Comparison of ENCODE assay signal across 23 mouse cellular contexts in genomic region chr9:31168356-31169093, GRCm38 (mm10). TPM values are rescaled to one million over a fixed set of nuclear protein-coding genes. Genes with fewer than 3 reads are reported as not detected.
DNase-seq lines count a peak whose midpoint lies in the region; ATAC-seq and TF ChIP-seq lines count a peak whose summit lies in the region.
"Had no signal": no experiment of that assay in that cellular context is flagged by ENCODE, and none has a peak within 500 bp of the region (broad histone marks: within the 10 kb centered on the region; RNA-seq: fewer than 3 reads in every experiment).

No protein-coding gene starts in this region.

- H3K4me1 ChIP-seq in heart, embryonic 14.5 days (ENCODE audit: control insufficient read depth in 2 of 2, insufficient read depth in 2 of 2, low read length in 2 of 2) = peaks cover 10 to 17% of the 10 kb centered on the region in 2 experiments
- H3K4me1 ChIP-seq in midbrain, embryonic 13.5 days (replicated peaks) = no peaks in the 10 kb centered on the region
- H3K4me1 ChIP-seq: embryonic facial prominence, embryonic 15.5 days; hindbrain, embryonic 10.5 days; intestine, embryonic 15.5 days had no signal

- no peak overlapping the region for H3K9ac ChIP-seq in heart, embryonic 14.5 days (ENCODE audit: low read length)
- H3K9ac ChIP-seq in midbrain, embryonic 13.5 days (replicated peaks) = no peak overlapping the region
- H3K9ac ChIP-seq: embryonic facial prominence, embryonic 15.5 days; hindbrain, embryonic 14.5 days; intestine, embryonic 15.5 days had no signal

- ATAC-seq in heart, embryonic 14.5 days (ENCODE audit: insufficient number of reproducible peaks, insufficient read depth, low FRiP score, low read depth) = no peak
- no peak for ATAC-seq in midbrain, embryonic 13.5 days
- ATAC-seq: CD4-positive, CD25-positive, alpha-beta regulatory T cell, adult 4 months; forebrain, embryonic 14.5 days; intestine, embryonic 15.5 days had no signal

- intact Hi-C loops in gastrocnemius, adult 2 months (cut with DNase I) = no loop called here
- intact Hi-C loops in heart, postnatal 14 days (cut with DNase I) = loop anchor here (5.0 kb wide), 1 partner anchor 44 kb away; the partner anchor contains the start of gene Aplp2

- no peak overlapping the region for H3K4me3 ChIP-seq in gastrocnemius, adult 2 months
- H3K4me3 ChIP-seq in heart, embryonic 14.5 days (ENCODE audit: control insufficient read depth in 1 of 2, insufficient read depth in 1 of 2, low read depth in 1 of 2, low read length in 2 of 2) = no peak overlapping the region
- H3K4me3 ChIP-seq in midbrain, embryonic 13.5 days (replicated peaks) = no peak overlapping the region
- H3K4me3 ChIP-seq: embryonic facial prominence, embryonic 15.5 days; erythroblast, embryonic 14.5 days; forebrain, embryonic 10.5 days; hindbrain, embryonic 10.5 days; intestine, embryonic 15.5 days had no signal

- no peaks in the 10 kb centered on the region for H3K9me3 ChIP-seq in heart, embryonic 14.5 days (ENCODE audit: control insufficient read depth, low read length)
- no peaks in the 10 kb centered on the region for H3K9me3 ChIP-seq in midbrain, embryonic 13.5 days
- H3K9me3 ChIP-seq: embryonic facial prominence, embryonic 15.5 days; forebrain, embryonic 10.5 days; G1E; hindbrain, embryonic 10.5 days; intestine, embryonic 15.5 days had no signal

- DNase-seq in gastrocnemius, adult 2 months = no peak
- no peak for DNase-seq in gastrocnemius, postnatal 10 days
- no peak for DNase-seq in heart, adult 8-10 months (ENCODE audit: low spot score)
- peak; percentile 25 to 59 for DNase-seq in heart, postnatal 14 days
- DNase-seq in right cerebral cortex, postnatal 25 days = no peak
- DNase-seq: adrenal gland, adult 8-10 months; adrenal gland, postnatal 36 days; B cell, adult 2 months; cerebellum, postnatal 14 days; embryo, embryonic 11 days; kidney, adult 18-20 months had no signal

- 0 out of 2 replicates have a peak overlapping the region, but pooled peaks have one; percentile 0 for H3K4me2 ChIP-seq in heart, embryonic 14.5 days (ENCODE audit: low read length)
- H3K4me2 ChIP-seq in midbrain, embryonic 13.5 days (replicated peaks) = no peak overlapping the region
- H3K4me2 ChIP-seq: embryonic facial prominence, embryonic 15.5 days; hindbrain, embryonic 14.5 days; intestine, embryonic 15.5 days had no signal

- H3K27me3 ChIP-seq in heart, embryonic 14.5 days (ENCODE audit: control insufficient read depth, insufficient read depth, low read length) = no peaks in the 10 kb centered on the region
- H3K27me3 ChIP-seq in midbrain, embryonic 13.5 days = no peaks in the 10 kb centered on the region
- H3K27me3 ChIP-seq: embryonic facial prominence, embryonic 15.5 days; intestine, embryonic 15.5 days had no signal

- 68% methylated on average over 22 of the region's 22 CpGs for WGBS in heart, embryonic 14.5 days
- WGBS in midbrain, embryonic 13.5 days = 95% methylated on average over 22 of the region's 22 CpGs

- no peak for TF ChIP-seq CTCF in gastrocnemius, adult 2 months (IDR thresholded peaks at IDR 0.05)

- H3K27ac ChIP-seq in gastrocnemius, adult 2 months = 0 out of 2 replicates have a peak overlapping the region, but pooled peaks have one; percentile 5
- no peak overlapping the region for H3K27ac ChIP-seq in heart, embryonic 14.5 days (replicated peaks in 1 of 2; ENCODE audit: control insufficient read depth in 1 of 2, insufficient read depth in 1 of 2, low read depth in 2 of 2, low read length in 2 of 2)
- H3K27ac ChIP-seq in midbrain, embryonic 13.5 days = no peak overlapping the region
- H3K27ac ChIP-seq: embryonic facial prominence, embryonic 15.5 days; forebrain, embryonic 10.5 days; hindbrain, embryonic 10.5 days; hindbrain, embryonic 14.5 days; intestine, embryonic 15.5 days had no signal

- H3K36me3 ChIP-seq in heart, embryonic 14.5 days (ENCODE audit: control insufficient read depth, insufficient read depth, low read length) = peaks cover 72% of the 10 kb centered on the region
- peaks cover 67% of the 10 kb centered on the region for H3K36me3 ChIP-seq in midbrain, embryonic 13.5 days

RNA-seq across cellular contexts. Expression of gene St14, which starts 36.9 kb away (rescaled TPM):
- under 1 TPM in 1 of 2 experiments, not detected in 1; 0.08 TPM for total RNA-seq in gastrocnemius, adult 2 months (2021)
- under 1 TPM; 0.20 to 0.66 TPM for total RNA-seq in gastrocnemius, postnatal 10 days (2021)
- polyA plus RNA-seq in heart, embryonic 14.5 days (2014; fragmentation: Nextera tagmentation; extraction: Ambion mirVana) = 0.58 and 0.85 TPM in 2 replicates
- under 1 TPM; 0.12 to 0.66 (median 0.22) TPM for total RNA-seq in heart, adult 8-10 months (2022)
- under 1 TPM; 0.34 to 0.36 TPM for total RNA-seq in heart, postnatal 14 days (2021)
- polyA plus RNA-seq in midbrain, embryonic 13.5 days (2015; fragmentation: Nextera tagmentation; extraction: Ambion mirVana) = 0.50 and 0.57 TPM in 2 replicates
- total RNA-seq: gastrocnemius, adult 8-10 months had no signal
- polyA plus RNA-seq: G1E had no signal

RNA-seq across cellular contexts. Expression of gene Aplp2, which starts 43.1 kb away (rescaled TPM):
- total RNA-seq in gastrocnemius, adult 2 months (2021) = 100 to 1,000 TPM; 105 to 114 TPM
- 100 to 1,000 TPM; 137 to 148 TPM for total RNA-seq in gastrocnemius, postnatal 10 days (2021)
- polyA plus RNA-seq in heart, embryonic 14.5 days (2014; fragmentation: Nextera tagmentation; extraction: Ambion mirVana) = 385 and 386 TPM in 2 replicates
- 100 to 1,000 TPM; 290 to 388 (median 328) TPM for total RNA-seq in heart, adult 8-10 months (2022)
- total RNA-seq in heart, postnatal 14 days (2021) = 100 to 1,000 TPM; 304 to 309 TPM
- polyA plus RNA-seq in midbrain, embryonic 13.5 days (2015; fragmentation: Nextera tagmentation; extraction: Ambion mirVana) = 233 and 270 TPM in 2 replicates

Comparison
In these comparisons a context has a peak if more than half of its experiments do, and no peak if none do; other contexts are left out.
1. DNase-seq: peak in heart, postnatal 14 days (2 of 2); none in gastrocnemius, adult 2 months (single experiment), gastrocnemius, postnatal 10 days (single experiment), heart, adult 8-10 months (single experiment) and right cerebral cortex, postnatal 25 days (single experiment).